Mouse (Mus musculus) embryo, embryonic 10 days (tissue): ENCODE measurements around the gene Vrk3.
A peak's percentile ranks its signal among the peaks of the same experiment; 100 is the strongest.

Experiments
- DNase-seq: peaks from one replicate; pipeline ENCODE4 v3.0.0-alpha.2; 2015; ENCODE audit warnings: low spot score

The Vrk3 gene

GRCm38 (mm10) chr7:44768129-44768528 lies 19.9 kb downstream of the Vrk3 start:
- DNase-seq = no peak

- DNase-seq = peak; percentile 94
Observed at GRCm38 (mm10) chr7:44770046-44770578, 21.9 kb downstream of the Vrk3 start.

- DNase-seq = no peak
Observed at GRCm38 (mm10) chr7:44772591-44773204, 24.5 kb downstream of the Vrk3 start.

GRCm38 (mm10) chr7:44776849-44777498 lies 28.8 kb downstream of the Vrk3 start:
- DNase-seq = no peak

- no peak for DNase-seq
Observed at GRCm38 (mm10) chr7:44780101-44780500, 31.9 kb downstream of the Vrk3 start.

- DNase-seq = no peak
Observed at GRCm38 (mm10) chr7:44789531-44789930, 41.3 kb downstream of the Vrk3 start.

GRCm38 (mm10) chr7:44790066-44790465 lies 41.9 kb downstream of the Vrk3 start:
- no peak for DNase-seq

- DNase-seq = no peak
Observed at GRCm38 (mm10) chr7:44792781-44793180, 44.6 kb downstream of the Vrk3 start.

GRCm38 (mm10) chr7:44808927-44809326 lies 60.7 kb downstream of the Vrk3 start:
- DNase-seq = peak; percentile 2

- peak; percentile 1 for DNase-seq
Observed at GRCm38 (mm10) chr7:44809466-44809865, 61.3 kb downstream of the Vrk3 start.

GRCm38 (mm10) chr7:44810365-44810764 lies 62.2 kb downstream of the Vrk3 start:
- DNase-seq = peak; percentile 1

GRCm38 (mm10) chr7:44810819-44811557 lies 62.8 kb downstream of the Vrk3 start:
- peak; percentile 1 for DNase-seq

GRCm38 (mm10) chr7:44812651-44813325 lies 64.6 kb downstream of the Vrk3 start:
- DNase-seq = peak; percentile 2

- no peak for DNase-seq
Observed at GRCm38 (mm10) chr7:44813985-44814384, 65.8 kb downstream of the Vrk3 start.

- peak; percentile 3 for DNase-seq
Observed at GRCm38 (mm10) chr7:44814423-44814822, 66.2 kb downstream of the Vrk3 start.

- DNase-seq = peak; percentile 17
Observed at GRCm38 (mm10) chr7:44814952-44815553, 66.8 kb downstream of the Vrk3 start.

- DNase-seq = peak; percentile 99
Observed at GRCm38 (mm10) chr7:44815721-44816469, 67.7 kb downstream of the Vrk3 start, which contains the start of the genes Nup62 and Il4i1. TSS of gene Nup62 (plus strand) at chr7:44816088. TSS of gene Il4i1 (plus strand) at chr7:44816387.

- DNase-seq = peak; percentile 56
Observed at GRCm38 (mm10) chr7:44816470-44817021, 68.3 kb downstream of the Vrk3 start, which contains the start of gene Atf5. TSS of gene Atf5 (minus strand) at chr7:44816658.

- peak; percentile 3 for DNase-seq
Observed at GRCm38 (mm10) chr7:44817441-44817840, 69.2 kb downstream of the Vrk3 start.

- DNase-seq = peak; percentile 3
Observed at GRCm38 (mm10) chr7:44818164-44818563, 70.0 kb downstream of the Vrk3 start.
